Mouse (Mus musculus) olfactory bulb, adult 2 months (tissue): ENCODE results near the gene Slc35c1.

Experiments
- CTCF ChIP-seq: fragments of 200-500 bp; IDR thresholded peaks from 2 replicates; pipeline ENCODE4 v1.5.1; 2012; ENCODE audit warnings: low read depth, mild to moderate bottlenecking, low read length, moderate library complexity; ENCODE audit not compliant: insufficient read depth
- POLR2A ChIP-seq: fragments of 200-500 bp; IDR thresholded peaks from 2 replicates; pipeline ENCODE4 v1.6.1; 2012; ENCODE audit warnings: mild to moderate bottlenecking, low read depth, low read length, moderate library complexity; ENCODE audit not compliant: insufficient read depth

GRCm38 (mm10) chr2:92432299-92433295 lies 27.7 kb downstream of the Slc35c1 start:
- TF ChIP-seq CTCF (no peak), POLR2A (no peak)
